Mouse (Mus musculus): Measurements from ENCODE around the gene Lcp2. TPM values are rescaled to one million over a fixed set of nuclear protein-coding genes. Genes with fewer than 3 reads are reported as not detected.

The Lcp2 gene
- polyA plus RNA-seq, 1 experiment from 2014 or later, result 1.2 TPM

- no peak overlapping the region for H3K27ac ChIP-seq
- no peak overlapping the region for H3K4me2 ChIP-seq (replicated peaks)
- 57% methylated on average over 6 of the region's 6 CpGs for WGBS
- ATAC-seq, result no peak
- H3K9ac ChIP-seq (replicated peaks), result no peak overlapping the region
- H3K4me3 ChIP-seq (replicated peaks), result no peak overlapping the region
- H3K36me3 ChIP-seq, result no peaks in the 10 kb centered on the region
- H3K9me3 ChIP-seq, result no peaks in the 10 kb centered on the region
- no peaks in the 10 kb centered on the region for H3K4me1 ChIP-seq (replicated peaks)
- no peaks in the 10 kb centered on the region for H3K27me3 ChIP-seq
Measured at GRCm38 (mm10) chr11:34012007-34012652, 34.6 kb upstream of the Lcp2 start.

GRCm38 (mm10) chr11:34025091-34025490 is 21.6 kb upstream of the Lcp2 start:
- H3K4me3 ChIP-seq (replicated peaks), result no peak overlapping the region
- H3K4me1 ChIP-seq (replicated peaks), result no peaks in the 10 kb centered on the region
- H3K27me3 ChIP-seq, result no peaks in the 10 kb centered on the region
- H3K4me2 ChIP-seq (replicated peaks), result no peak overlapping the region
- H3K9me3 ChIP-seq, result no peaks in the 10 kb centered on the region
- ATAC-seq, result no peak
- no peak overlapping the region for H3K9ac ChIP-seq (replicated peaks)
- WGBS, result 93% methylated on average over 1 of the region's 1 CpGs
- no peak overlapping the region for H3K27ac ChIP-seq
- H3K36me3 ChIP-seq, result no peaks in the 10 kb centered on the region

- WGBS, result 31% methylated on average over 5 of the region's 5 CpGs
- no peak overlapping the region for H3K27ac ChIP-seq
- no peak overlapping the region for H3K4me2 ChIP-seq (replicated peaks)
- H3K4me1 ChIP-seq (replicated peaks), result no peaks in the 10 kb centered on the region
- no peak overlapping the region for H3K4me3 ChIP-seq (replicated peaks)
- ATAC-seq, result no peak
- H3K9me3 ChIP-seq, result no peaks in the 10 kb centered on the region
- no peak overlapping the region for H3K9ac ChIP-seq (replicated peaks)
- H3K27me3 ChIP-seq, result no peaks in the 10 kb centered on the region
- H3K36me3 ChIP-seq, result no peaks in the 10 kb centered on the region
Measured at GRCm38 (mm10) chr11:34029658-34030057, 17.1 kb upstream of the Lcp2 start.

DNA sequence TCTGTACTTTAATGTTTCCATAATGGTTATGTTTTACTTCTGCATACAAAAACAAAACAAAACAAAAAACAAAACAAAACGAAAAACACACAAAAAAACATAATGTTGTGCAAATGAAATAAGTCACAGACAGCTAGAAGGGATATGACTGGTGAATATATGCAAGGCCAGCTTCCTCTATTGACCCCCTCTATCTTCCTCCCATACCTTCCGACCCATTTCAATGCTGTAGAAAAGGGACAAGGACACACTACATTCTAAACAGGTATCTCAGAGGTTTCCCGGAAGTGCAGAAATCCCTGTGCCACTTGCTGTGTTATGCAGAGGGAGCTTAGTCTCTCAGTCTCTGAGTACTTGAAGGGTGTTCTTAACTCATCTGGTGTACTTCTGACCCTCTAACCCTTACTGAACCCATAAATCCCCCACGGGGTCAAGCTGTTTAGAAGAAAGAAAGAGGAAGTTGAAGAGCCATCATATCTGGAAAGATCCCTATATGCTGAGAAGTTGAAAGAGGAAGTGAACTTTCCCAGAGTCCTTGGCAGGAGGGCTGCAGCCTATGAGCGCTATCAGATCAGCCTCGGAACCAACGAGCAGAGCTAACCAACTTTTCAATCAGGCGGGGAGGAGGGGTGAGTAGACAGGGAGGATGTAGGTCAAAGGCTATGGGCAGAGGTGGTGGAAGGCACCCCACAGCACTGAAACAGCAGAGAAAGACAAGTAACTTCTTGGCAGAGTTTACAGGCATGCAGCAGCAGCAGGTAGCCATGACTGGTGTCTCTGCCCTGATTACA is 15.5 kb upstream of the Lcp2 start:
- 79% methylated on average over 8 of the region's 8 CpGs for WGBS
- Histone ChIP-seq H3K27ac (no peak overlapping the region), H3K4me3 (replicated peaks) (no peak overlapping the region), H3K27me3 (no peaks in the 10 kb centered on the region), H3K4me1 (replicated peaks) (no peaks in the 10 kb centered on the region), H3K9ac (replicated peaks) (no peak overlapping the region), H3K36me3 (no peaks in the 10 kb centered on the region), H3K9me3 (no peaks in the 10 kb centered on the region), H3K4me2 (replicated peaks) (no peak overlapping the region)
- no peak for ATAC-seq

GRCm38 (mm10) chr11:34034008-34034505 is 12.7 kb upstream of the Lcp2 start:
- no peaks in the 10 kb centered on the region for H3K36me3 ChIP-seq
- WGBS, result 96% methylated on average over 5 of the region's 5 CpGs
- no peaks in the 10 kb centered on the region for H3K9me3 ChIP-seq
- no peak overlapping the region for H3K4me2 ChIP-seq (replicated peaks)
- no peak overlapping the region for H3K27ac ChIP-seq
- ATAC-seq, result no peak
- no peak overlapping the region for H3K9ac ChIP-seq (replicated peaks)
- H3K4me3 ChIP-seq (replicated peaks), result no peak overlapping the region
- no peaks in the 10 kb centered on the region for H3K27me3 ChIP-seq
- H3K4me1 ChIP-seq (replicated peaks), result no peaks in the 10 kb centered on the region

GRCm38 (mm10) chr11:34034794-34035193 is 11.9 kb upstream of the Lcp2 start:
- Histone ChIP-seq H3K36me3 (no peaks in the 10 kb centered on the region), H3K4me2 (replicated peaks) (no peak overlapping the region), H3K27me3 (no peaks in the 10 kb centered on the region), H3K27ac (no peak overlapping the region), H3K4me3 (replicated peaks) (no peak overlapping the region), H3K4me1 (replicated peaks) (no peaks in the 10 kb centered on the region), H3K9me3 (no peaks in the 10 kb centered on the region), H3K9ac (replicated peaks) (no peak overlapping the region)
- WGBS, result 87% methylated on average over 2 of the region's 2 CpGs
- no peak for ATAC-seq

DNA sequence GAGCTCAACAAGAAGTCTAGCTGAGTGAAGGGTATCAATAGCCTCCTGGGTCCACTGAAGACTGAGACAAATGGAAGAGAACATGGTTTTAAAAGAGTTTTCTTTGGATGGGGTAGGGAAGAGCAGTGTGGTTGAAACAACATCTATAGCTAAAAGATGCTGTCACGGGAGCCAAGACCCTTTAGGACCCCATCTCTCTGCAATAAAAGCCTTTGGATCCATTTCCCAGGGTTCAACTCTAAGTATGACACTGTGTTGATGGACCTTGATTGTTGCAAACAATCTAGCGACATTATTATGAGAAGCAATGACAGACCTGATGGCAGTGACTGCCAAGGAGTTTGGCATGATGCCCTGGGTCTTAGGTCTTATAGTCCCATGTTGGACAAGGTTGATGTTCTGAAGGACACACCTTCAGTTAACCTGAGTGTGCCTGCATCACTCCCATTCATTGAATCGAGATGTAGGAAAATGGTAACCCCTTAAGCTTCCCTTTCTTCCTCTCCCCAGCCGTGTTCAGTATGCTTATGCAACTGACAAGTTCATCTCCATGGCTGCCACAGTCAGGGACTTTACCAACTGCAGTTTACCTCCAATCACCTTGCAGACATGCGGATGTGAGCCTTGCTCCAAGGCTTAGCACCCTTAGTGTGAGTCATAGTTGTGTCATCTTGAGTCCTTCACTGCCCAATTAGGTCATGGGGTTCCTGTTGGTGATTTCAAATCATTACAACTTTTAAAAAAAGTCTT is 10.6 kb upstream of the Lcp2 start:
- H3K9me3 ChIP-seq, result no peaks in the 10 kb centered on the region
- WGBS, result 85% methylated on average over 5 of the region's 5 CpGs
- no peak overlapping the region for H3K4me2 ChIP-seq (replicated peaks)
- H3K9ac ChIP-seq (replicated peaks), result no peak overlapping the region
- H3K36me3 ChIP-seq, result no peaks in the 10 kb centered on the region
- no peak overlapping the region for H3K27ac ChIP-seq
- no peaks in the 10 kb centered on the region for H3K27me3 ChIP-seq
- no peak for ATAC-seq
- no peak overlapping the region for H3K4me3 ChIP-seq (replicated peaks)
- no peaks in the 10 kb centered on the region for H3K4me1 ChIP-seq (replicated peaks)

DNA sequence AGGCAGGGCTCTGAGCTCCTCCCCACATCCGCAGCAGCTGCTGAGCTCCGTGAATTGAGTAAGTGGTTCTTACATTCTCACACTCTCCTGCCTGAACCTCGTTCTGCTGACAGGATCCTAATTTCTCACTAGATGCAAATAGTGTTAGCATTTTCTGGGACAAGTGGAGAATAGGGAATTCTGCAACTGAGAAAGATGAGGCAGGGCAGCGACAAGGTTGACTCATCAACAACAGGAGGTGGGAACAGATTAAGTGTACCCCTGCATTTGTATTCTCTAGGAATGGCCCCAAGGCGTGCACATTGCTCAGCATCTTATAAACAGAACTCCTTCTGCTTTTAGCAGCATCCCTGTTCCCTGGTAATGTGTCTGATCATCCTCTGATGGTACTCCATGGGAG is 6.7 kb upstream of the Lcp2 start:
- no peak overlapping the region for H3K4me2 ChIP-seq (replicated peaks)
- no peaks in the 10 kb centered on the region for H3K4me1 ChIP-seq (replicated peaks)
- no peaks in the 10 kb centered on the region for H3K36me3 ChIP-seq
- no peak overlapping the region for H3K27ac ChIP-seq
- H3K9ac ChIP-seq (replicated peaks), result no peak overlapping the region
- ATAC-seq, result no peak
- H3K27me3 ChIP-seq, result no peaks in the 10 kb centered on the region
- no peaks in the 10 kb centered on the region for H3K9me3 ChIP-seq
- 87% methylated on average over 5 of the region's 5 CpGs for WGBS
- no peak overlapping the region for H3K4me3 ChIP-seq (replicated peaks)

DNA sequence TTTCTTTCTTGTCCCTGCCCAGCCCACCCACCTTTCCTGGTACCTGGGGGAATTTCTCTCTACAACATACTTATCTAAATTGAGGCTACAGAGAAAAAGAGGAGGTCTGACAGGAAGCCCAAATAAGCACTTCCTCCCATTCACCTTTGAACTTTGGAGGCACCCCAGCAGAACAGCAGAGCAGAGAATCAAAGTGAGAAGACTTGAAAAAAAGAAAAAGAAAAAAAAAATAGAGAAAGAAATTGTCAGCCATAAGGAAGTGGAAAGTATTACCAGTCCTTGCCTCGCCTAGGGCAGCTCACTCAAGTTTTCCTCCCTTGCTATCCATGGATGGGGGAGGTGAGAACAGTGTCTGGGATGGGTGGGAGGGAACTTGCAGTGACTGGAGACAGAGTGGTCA is 3.9 kb upstream of the Lcp2 start:
- no peak overlapping the region for H3K4me2 ChIP-seq (replicated peaks)
- H3K27me3 ChIP-seq, result no peaks in the 10 kb centered on the region
- no peak overlapping the region for H3K9ac ChIP-seq (replicated peaks)
- no peaks in the 10 kb centered on the region for H3K4me1 ChIP-seq (replicated peaks)
- no peaks in the 10 kb centered on the region for H3K9me3 ChIP-seq
- ATAC-seq, result no peak
- H3K4me3 ChIP-seq (replicated peaks), result no peak overlapping the region
- H3K36me3 ChIP-seq, result no peaks in the 10 kb centered on the region
- no peak overlapping the region for H3K27ac ChIP-seq
- 65% methylated on average over 1 of the region's 1 CpGs for WGBS

DNA sequence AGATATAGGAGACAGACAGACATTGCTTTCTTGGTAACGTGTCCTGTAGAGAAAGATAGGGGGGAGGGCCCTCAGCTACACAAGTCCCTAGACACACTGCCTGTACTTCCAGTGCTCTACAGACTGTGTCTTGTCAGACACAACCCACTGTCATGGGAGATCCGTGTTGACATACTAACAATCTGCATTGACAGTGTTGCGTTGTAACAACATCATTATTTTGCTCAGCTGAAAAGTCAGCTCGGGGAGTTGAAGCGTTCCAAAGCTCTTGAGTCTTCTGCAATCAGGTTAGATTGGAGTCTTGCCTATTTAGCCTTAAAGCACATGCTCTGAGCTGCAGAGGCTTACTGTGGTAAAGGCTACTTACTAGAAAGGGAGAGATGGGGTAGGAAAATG is 820 bp downstream of the Lcp2 start:
- Histone ChIP-seq H3K27me3 (no peaks in the 10 kb centered on the region), H3K9ac (replicated peaks) (no peak overlapping the region), H3K36me3 (no peaks in the 10 kb centered on the region), H3K4me1 (replicated peaks) (no peaks in the 10 kb centered on the region), H3K27ac (no peak overlapping the region), H3K4me3 (replicated peaks) (no peak overlapping the region), H3K9me3 (no peaks in the 10 kb centered on the region), H3K4me2 (replicated peaks) (no peak overlapping the region)
- no peak for ATAC-seq
- 87% methylated on average over 5 of the region's 5 CpGs for WGBS

DNA sequence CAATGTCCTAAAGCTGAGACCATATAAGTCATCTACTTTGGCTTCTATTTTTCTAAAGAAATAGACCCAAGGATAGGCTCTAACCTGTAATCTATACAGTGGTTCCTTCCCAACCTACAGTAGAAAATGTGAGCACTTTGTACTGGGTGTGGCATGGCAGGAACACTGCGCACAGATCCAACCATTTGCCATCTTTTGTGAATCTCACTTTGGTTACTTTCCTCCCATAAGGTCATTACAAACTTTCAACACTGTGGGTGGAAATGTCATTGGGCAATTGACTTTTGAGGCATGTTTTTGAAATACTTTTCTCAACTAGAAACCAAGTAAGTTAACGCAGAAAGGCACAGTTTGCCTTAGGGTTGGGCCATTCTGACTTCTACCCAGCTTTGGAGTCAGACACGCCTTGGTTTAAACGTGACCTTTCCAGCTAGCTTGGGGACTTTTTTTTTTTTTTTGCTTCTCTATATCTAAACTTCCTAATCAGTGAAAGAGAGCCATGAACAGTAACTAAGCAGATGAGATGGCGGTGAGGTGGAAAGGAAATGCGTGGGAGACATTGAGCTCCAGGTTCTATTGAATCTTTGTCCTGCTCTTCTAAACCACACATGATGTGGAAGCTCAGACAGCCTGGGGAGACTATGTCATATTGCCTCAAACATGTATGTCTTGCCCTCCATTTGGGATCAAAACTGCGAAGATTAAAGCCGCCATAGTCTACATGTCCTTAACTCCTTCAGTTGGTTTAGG is 1.8 kb downstream of the Lcp2 start:
- no peaks in the 10 kb centered on the region for H3K9me3 ChIP-seq
- no peak for ATAC-seq
- H3K4me2 ChIP-seq (replicated peaks), result no peak overlapping the region
- no peaks in the 10 kb centered on the region for H3K36me3 ChIP-seq
- no peak overlapping the region for H3K9ac ChIP-seq (replicated peaks)
- 94% methylated on average over 8 of the region's 8 CpGs for WGBS
- no peaks in the 10 kb centered on the region for H3K27me3 ChIP-seq
- H3K4me1 ChIP-seq (replicated peaks), result no peaks in the 10 kb centered on the region
- no peak overlapping the region for H3K4me3 ChIP-seq (replicated peaks)
- no peak overlapping the region for H3K27ac ChIP-seq

GRCm38 (mm10) chr11:34049125-34049379 is 2.3 kb downstream of the Lcp2 start:
- no peaks in the 10 kb centered on the region for H3K4me1 ChIP-seq (replicated peaks)
- H3K9ac ChIP-seq (replicated peaks), result no peak overlapping the region
- no peak overlapping the region for H3K27ac ChIP-seq
- H3K4me3 ChIP-seq (replicated peaks), result no peak overlapping the region
- no peak for ATAC-seq
- H3K27me3 ChIP-seq, result no peaks in the 10 kb centered on the region
- no peak overlapping the region for H3K4me2 ChIP-seq (replicated peaks)
- no peaks in the 10 kb centered on the region for H3K36me3 ChIP-seq
- WGBS, result 88% methylated on average over 1 of the region's 1 CpGs
- H3K9me3 ChIP-seq, result no peaks in the 10 kb centered on the region

All from midbrain, embryonic 13.5 days (tissue).